Mouse (Mus musculus) small intestine, adult 2 months (tissue): ENCODE data around the gene Rab3b.

Experiments
- CTCF ChIP-seq: fragments of 200-500 bp; IDR thresholded peaks from 2 replicates; pipeline ENCODE4 v1.5.1; 2012; ENCODE audit warnings: low read depth, mild to moderate bottlenecking, control low read depth, inconsistent platforms, low read length, moderate library complexity, mixed read lengths; ENCODE audit not compliant: insufficient replicate concordance, insufficient read length; ENCODE audit errors: extremely low read depth
- POLR2A ChIP-seq: fragments of 200-500 bp; IDR thresholded peaks from 2 replicates; pipeline ENCODE4 v1.6.1; 2012; ENCODE audit warnings: low read depth, mild to moderate bottlenecking, control low read depth, inconsistent platforms, low read length, moderate library complexity

DNA sequence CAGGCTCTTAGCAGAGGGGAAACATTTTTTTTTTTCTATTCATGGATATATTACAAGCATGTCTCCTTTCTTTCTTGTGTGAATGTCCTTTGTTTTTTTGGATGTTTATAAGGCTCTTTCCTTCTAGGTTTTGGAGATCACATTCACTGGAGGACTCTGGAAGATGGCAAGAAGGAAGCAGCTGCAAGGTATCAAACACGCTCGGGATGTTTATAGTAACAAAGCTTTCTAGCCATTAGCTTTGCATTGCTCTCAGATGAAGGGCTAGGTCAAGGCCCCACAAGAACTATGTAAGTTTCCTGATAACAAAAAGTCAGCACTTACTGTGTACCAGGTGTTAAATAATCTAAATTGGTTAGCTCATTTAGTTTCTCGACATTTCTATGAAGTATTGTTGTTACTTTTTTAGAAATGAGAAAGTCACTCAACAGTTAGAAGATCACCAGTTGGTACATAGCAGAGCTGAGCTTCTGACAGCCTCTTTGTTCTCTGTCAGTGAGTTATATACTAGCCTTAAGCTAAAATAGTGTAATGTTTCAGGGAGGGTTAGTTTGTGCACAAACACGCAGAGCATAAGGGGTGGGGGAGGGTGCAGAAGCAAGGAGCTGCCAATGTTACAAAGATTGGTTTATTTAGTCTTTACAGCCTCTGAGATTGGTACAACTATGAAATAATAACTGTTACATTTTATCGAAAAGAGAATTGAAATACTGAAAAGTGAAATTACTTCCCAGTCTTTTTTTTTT, 32.9 kb upstream of the Rab3b start:
- no peak for TF ChIP-seq CTCF
- no peak for TF ChIP-seq POLR2A
